Comparison of ENCODE assay signal across 12 mouse cellular contexts in genomic region chr6:147771411-147771810, GRCm38 (mm10).
DNase-seq lines count a peak whose midpoint lies in the region; ATAC-seq lines count a peak whose summit lies in the region.
"Had no signal": no experiment of that assay in that cellular context is flagged by ENCODE, and none has a peak within 500 bp of the region (broad histone marks: within the 10 kb centered on the region; RNA-seq: fewer than 3 reads in every experiment).

No protein-coding gene starts in this region.

- no peaks in the 10 kb centered on the region for H3K9me3 ChIP-seq in heart, embryonic 11.5 days (replicated peaks; ENCODE audit: control insufficient read depth, low read length)
- H3K9me3 ChIP-seq in midbrain, embryonic 11.5 days (ENCODE audit: control insufficient read depth, low read length): no peaks in the 10 kb centered on the region
- H3K9me3 ChIP-seq in midbrain, embryonic 15.5 days: no peaks in the 10 kb centered on the region
- no peaks in the 10 kb centered on the region for H3K9me3 ChIP-seq in embryonic facial prominence, embryonic 14.5 days (ENCODE audit: control insufficient read depth, low read length)
- H3K9me3 ChIP-seq in heart, embryonic 10.5 days: no peaks in the 10 kb centered on the region
- H3K9me3 ChIP-seq: embryonic facial prominence, embryonic 13.5 days; intestine, embryonic 15.5 days had no signal

- no peaks in the 10 kb centered on the region for H3K36me3 ChIP-seq in heart, embryonic 11.5 days (ENCODE audit: control insufficient read depth, insufficient read depth, low read length)
- no peaks in the 10 kb centered on the region for H3K36me3 ChIP-seq in midbrain, embryonic 11.5 days (ENCODE audit: control insufficient read depth, insufficient read depth, low read length)
- H3K36me3 ChIP-seq in midbrain, embryonic 15.5 days (replicated peaks): no peaks in the 10 kb centered on the region
- H3K36me3 ChIP-seq in embryonic facial prominence, embryonic 14.5 days (ENCODE audit: control insufficient read depth, insufficient read depth, low read length): no peaks in the 10 kb centered on the region
- H3K36me3 ChIP-seq in heart, embryonic 10.5 days: no peaks in the 10 kb centered on the region
- H3K36me3 ChIP-seq: embryonic facial prominence, embryonic 13.5 days; intestine, embryonic 15.5 days had no signal

- peak; percentile 95 for DNase-seq in heart, adult 11 months
- DNase-seq in midbrain, embryonic 11.5 days (ENCODE audit: low spot score, missing footprints): peak; percentile 28
- DNase-seq in embryonic facial prominence, embryonic 14.5 days (ENCODE audit: low spot score): peak; percentile 53
- DNase-seq in heart, embryonic 10.5 days (ENCODE audit: low spot score): peak; percentile 63
- no peak for DNase-seq in adipocyte (ENCODE audit: low spot score)
- DNase-seq: adrenal gland, adult 8-10 months; thymus, postnatal 36 days had no signal

- H3K9ac ChIP-seq in heart, embryonic 11.5 days (ENCODE audit: low read depth, low read length): no peak overlapping the region
- H3K9ac ChIP-seq in midbrain, embryonic 11.5 days (ENCODE audit: low read length): no peak overlapping the region
- no peak overlapping the region for H3K9ac ChIP-seq in midbrain, embryonic 15.5 days
- H3K9ac ChIP-seq in embryonic facial prominence, embryonic 14.5 days (ENCODE audit: low read depth, low read length): no peak overlapping the region
- H3K9ac ChIP-seq: embryonic facial prominence, embryonic 13.5 days; intestine, embryonic 15.5 days; liver, embryonic 14.5 days had no signal

- H3K4me3 ChIP-seq in heart, embryonic 11.5 days (ENCODE audit: low read depth, low read length): no peak overlapping the region
- no peak overlapping the region for H3K4me3 ChIP-seq in midbrain, embryonic 11.5 days (ENCODE audit: low read depth, low read length)
- H3K4me3 ChIP-seq in midbrain, embryonic 15.5 days: no peak overlapping the region
- no peak overlapping the region for H3K4me3 ChIP-seq in embryonic facial prominence, embryonic 14.5 days (ENCODE audit: low read depth, low read length)
- H3K4me3 ChIP-seq in heart, embryonic 10.5 days: no peak overlapping the region
- H3K4me3 ChIP-seq: embryonic facial prominence, embryonic 13.5 days; intestine, embryonic 15.5 days had no signal

- ATAC-seq in heart, embryonic 11.5 days (replicated peaks; ENCODE audit: insufficient number of reproducible peaks, low FRiP score, low TSS enrichment): no peak; the same call in 1 of the 2 replicates
- 0 out of 2 replicates have a peak, but pooled peaks have one; percentile 24 for ATAC-seq in midbrain, embryonic 11.5 days (ENCODE audit: low FRiP score)
- ATAC-seq in midbrain, embryonic 15.5 days (replicated peaks): no peak
- ATAC-seq in embryonic facial prominence, embryonic 14.5 days (ENCODE audit: low read depth): peak; percentile 68
- ATAC-seq: intestine, embryonic 15.5 days had no signal

- H3K4me1 ChIP-seq in heart, embryonic 11.5 days (ENCODE audit: control insufficient read depth, insufficient read depth, low read length): no peaks in the 10 kb centered on the region
- no peaks in the 10 kb centered on the region for H3K4me1 ChIP-seq in midbrain, embryonic 11.5 days (ENCODE audit: control insufficient read depth, insufficient read depth, low read length)
- no peaks in the 10 kb centered on the region for H3K4me1 ChIP-seq in midbrain, embryonic 15.5 days
- no peaks in the 10 kb centered on the region for H3K4me1 ChIP-seq in embryonic facial prominence, embryonic 14.5 days (ENCODE audit: control insufficient read depth, insufficient read depth, low read length)
- no peaks in the 10 kb centered on the region; the same call in 1 of the 2 replicates for H3K4me1 ChIP-seq in heart, embryonic 10.5 days
- H3K4me1 ChIP-seq: intestine, embryonic 15.5 days had no signal

- 24% methylated on average over 4 of the region's 4 CpGs for WGBS in heart, embryonic 11.5 days (ENCODE audit: insufficient replicate concordance)
- 49% methylated on average over 4 of the region's 4 CpGs for WGBS in midbrain, embryonic 11.5 days
- WGBS in midbrain, embryonic 15.5 days: 44% methylated on average over 4 of the region's 4 CpGs
- 24% methylated on average over 4 of the region's 4 CpGs for WGBS in embryonic facial prominence, embryonic 14.5 days
- WGBS in heart, embryonic 10.5 days: 32% methylated on average over 4 of the region's 4 CpGs

- no peaks in the 10 kb centered on the region for H3K27me3 ChIP-seq in heart, embryonic 11.5 days (ENCODE audit: control insufficient read depth, insufficient read depth, low read length)
- no peaks in the 10 kb centered on the region for H3K27me3 ChIP-seq in midbrain, embryonic 11.5 days (ENCODE audit: control insufficient read depth, insufficient read depth, low read length)
- H3K27me3 ChIP-seq in midbrain, embryonic 15.5 days (replicated peaks): no peaks in the 10 kb centered on the region
- H3K27me3 ChIP-seq in embryonic facial prominence, embryonic 14.5 days (replicated peaks; ENCODE audit: control insufficient read depth, insufficient read depth, low read length): no peaks in the 10 kb centered on the region
- no peaks in the 10 kb centered on the region for H3K27me3 ChIP-seq in heart, embryonic 10.5 days (ENCODE audit: insufficient read depth, poor library complexity, severe bottlenecking)
- H3K27me3 ChIP-seq: embryonic facial prominence, embryonic 13.5 days; intestine, embryonic 15.5 days had no signal

- H3K27ac ChIP-seq in heart, embryonic 11.5 days (ENCODE audit: low read depth, low read length): no peak overlapping the region
- no peak overlapping the region for H3K27ac ChIP-seq in midbrain, embryonic 11.5 days (ENCODE audit: low read depth, low read length)
- no peak overlapping the region for H3K27ac ChIP-seq in midbrain, embryonic 15.5 days
- no peak overlapping the region for H3K27ac ChIP-seq in embryonic facial prominence, embryonic 14.5 days (replicated peaks; ENCODE audit: low read depth, low read length)
- no peak overlapping the region for H3K27ac ChIP-seq in heart, embryonic 10.5 days
- H3K27ac ChIP-seq: embryonic facial prominence, embryonic 13.5 days; intestine, embryonic 15.5 days; liver, embryonic 14.5 days had no signal

- no peak overlapping the region for H3K4me2 ChIP-seq in heart, embryonic 11.5 days
- H3K4me2 ChIP-seq in midbrain, embryonic 11.5 days: no peak overlapping the region
- no peak overlapping the region for H3K4me2 ChIP-seq in midbrain, embryonic 15.5 days
- H3K4me2 ChIP-seq in embryonic facial prominence, embryonic 14.5 days (ENCODE audit: low read depth, low read length): no peak overlapping the region
- H3K4me2 ChIP-seq: embryonic facial prominence, embryonic 13.5 days; intestine, embryonic 15.5 days had no signal

Comparison
In these comparisons a context has a peak if more than half of its experiments do, and no peak if none do; other contexts are left out.
1. ATAC-seq: peak in midbrain, embryonic 11.5 days (single experiment) and embryonic facial prominence, embryonic 14.5 days (single experiment); none in heart, embryonic 11.5 days (single experiment) and midbrain, embryonic 15.5 days (single experiment).